Mouse (Mus musculus) hematopoietic stem cell, adult 5-6 weeks (primary cell): ENCODE measurements at regions not wholly inside any gene's neighbourhood (a gene's known extent, or its start where the extent isn't known, plus 50 kb on each side); places are given as distances from the start of the nearest gene placed in this dataset.
"Not testable (repeated sequence)": the region's sequence is repeated elsewhere in the genome, so short reads cannot be mapped to it uniquely, and the experiment has no call there.

ENCODE experiments used
- ATAC-seq, 2 experiments: fragments of 125-278 bp in 1 of 2; replicated peaks in 1 of 2; 2 replicates each; pipeline ENCODE4 v1.8.0; 2016 to 2017; ENCODE audit warnings: inconsistent platforms in 2 of 2, mild to moderate bottlenecking in 2 of 2, moderate number of reproducible peaks in 2 of 2, low read depth in 1 of 2, moderate TSS enrichment in 1 of 2; ENCODE audit not compliant: low FRiP score in 2 of 2, poor library complexity in 2 of 2, severe bottlenecking in 2 of 2, insufficient read depth in 1 of 2, low TSS enrichment in 1 of 2

- ATAC-seq: no peak
Observed at GRCm38 (mm10) chr13:98438206-98438605, 53.6 kb downstream of the Gm10320 start.

GRCm38 (mm10) chr13:98436961-98437360 is 54.8 kb downstream of the Gm10320 start:
- no peak for ATAC-seq

- ATAC-seq: no peak
Observed at GRCm38 (mm10) chr13:98435245-98435975, 56.4 kb downstream of the Gm10320 start.

- no peak for ATAC-seq
Observed at GRCm38 (mm10) chr13:98429851-98430250, 62.0 kb downstream of the Gm10320 start.

GRCm38 (mm10) chr13:98427660-98428059 is 64.1 kb downstream of the Gm10320 start:
- ATAC-seq: not testable (repeated sequence)

GRCm38 (mm10) chr13:98425026-98425425 is 66.8 kb downstream of the Gm10320 start:
- no peak for ATAC-seq

GRCm38 (mm10) chr13:98424000-98424399 is 67.8 kb downstream of the Gm10320 start:
- ATAC-seq: no peak

GRCm38 (mm10) chr13:98420419-98421043 is 66.5 kb downstream of the Foxd1 start:
- ATAC-seq: peak in 1 of 2 experiments; percentile 37; a peak in 1 of 4 replicates

- no peak for ATAC-seq
Observed at GRCm38 (mm10) chr13:98417736-98418135, 63.7 kb downstream of the Foxd1 start.

- ATAC-seq: no peak
Observed at GRCm38 (mm10) chr13:98416457-98416856, 62.4 kb downstream of the Foxd1 start.

GRCm38 (mm10) chr13:98414851-98415250 is 60.8 kb downstream of the Foxd1 start:
- no peak for ATAC-seq

GRCm38 (mm10) chr13:98413233-98413632 is 59.2 kb downstream of the Foxd1 start:
- no peak for ATAC-seq
